Mouse (Mus musculus) myocyte (in vitro differentiated cells): Measurements from ENCODE around the gene Ccdc88a.

ENCODE experiments used
- E2F4 ChIP-seq: IDR thresholded peaks from one replicate; pipeline ENCODE4 v1.6.1; 2011; ENCODE audit warnings: mild to moderate bottlenecking, control low read depth, moderate library complexity; ENCODE audit not compliant: insufficient read depth
- POLR2A ChIP-seq: IDR thresholded peaks from one replicate; pipeline ENCODE4 v1.6.1; 2011; ENCODE audit warnings: low read depth, mild to moderate bottlenecking, control low read depth, moderate library complexity; ENCODE audit not compliant: insufficient read length
- SRF ChIP-seq: IDR thresholded peaks from one replicate; pipeline ENCODE4 v1.6.1; 2011; ENCODE audit warnings: low read depth; ENCODE audit not compliant: control insufficient read depth, insufficient read length

DNA sequence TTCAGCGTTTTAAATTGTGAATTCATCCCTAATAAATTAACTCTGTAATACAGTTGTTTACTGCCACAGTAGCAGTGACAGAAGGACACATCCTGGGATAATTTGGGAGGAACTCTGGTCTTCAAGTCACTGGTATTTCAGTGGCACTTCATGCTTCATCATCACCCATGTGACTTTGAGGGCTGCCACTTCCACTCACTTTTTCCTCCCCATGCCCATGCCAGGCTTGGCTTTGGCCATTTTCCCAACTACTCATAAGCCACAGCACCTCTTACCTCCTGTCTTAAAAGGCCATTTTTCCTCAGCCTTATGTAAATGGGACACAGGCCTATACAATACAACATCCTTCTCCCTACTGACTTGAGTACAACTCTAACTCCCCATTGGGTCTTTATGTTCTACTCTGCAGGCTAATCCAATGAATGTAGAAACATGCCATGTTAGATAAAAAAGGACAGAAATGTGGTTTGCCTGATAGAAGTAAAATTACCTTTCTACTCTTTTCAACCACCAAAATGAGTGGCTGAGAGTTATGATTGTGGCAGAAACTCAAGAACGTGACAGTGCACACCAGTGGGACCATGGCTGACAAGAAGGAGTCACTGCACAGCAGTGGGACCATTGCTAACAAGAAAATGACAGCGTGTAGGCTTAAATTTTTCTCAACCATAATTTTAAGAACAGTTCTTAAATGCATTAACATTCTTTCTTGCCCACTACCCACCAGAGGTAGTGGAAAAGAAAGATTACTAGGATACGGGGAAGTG, 28.4 kb upstream of the Ccdc88a start:
- TF ChIP-seq POLR2A, result no peak
- TF ChIP-seq E2F4, result no peak
- no peak for TF ChIP-seq SRF
